Mouse (Mus musculus) left cerebral cortex, adult 18-20 months (tissue): Measurements from ENCODE around the gene Ankrd10. TPM values are rescaled to one million over a fixed set of nuclear protein-coding genes. Genes with fewer than 3 reads are reported as not detected.
"Not testable (repeated sequence)": the region's sequence is repeated elsewhere in the genome, so short reads cannot be mapped to it uniquely, and the experiment has no call there.

Experiments used
- DNase-seq, 2 experiments: peaks; one replicate each; pipeline ENCODE4 v3.0.0; 2021 to 2022; ENCODE audit warnings: low spot score in 2 of 2, mixed read lengths in 1 of 2
- total RNA-seq, 2 experiments: library from RNA; stranded (reverse); gene quantifications; 2 replicates each; pipeline ENCODE4 v1.2.3; 2021

The Ankrd10 gene
- total RNA-seq, 2 experiments from 2014 or later = 50.1 to 52.4 TPM

- DNase-seq = no peak
Measured at GRCm38 (mm10) chr8:11614126-11614835, 21.3 kb downstream of the Ankrd10 start.

- DNase-seq = no peak
Measured at GRCm38 (mm10) chr8:11608848-11609247, 26.7 kb downstream of the Ankrd10 start.

GRCm38 (mm10) chr8:11602006-11602680 lies 33.4 kb downstream of the Ankrd10 start:
- peak; percentile 40 to 65 for DNase-seq

- DNase-seq = no peak
Measured at GRCm38 (mm10) chr8:11600301-11600951, 35.1 kb downstream of the Ankrd10 start.

- no peak for DNase-seq
Measured at GRCm38 (mm10) chr8:11593222-11593884, 42.2 kb downstream of the Ankrd10 start.

GRCm38 (mm10) chr8:11592296-11592695 lies 43.3 kb downstream of the Ankrd10 start:
- DNase-seq = no peak

GRCm38 (mm10) chr8:11591837-11592236 lies 43.7 kb downstream of the Ankrd10 start:
- no peak for DNase-seq

- no peak for DNase-seq
Measured at GRCm38 (mm10) chr8:11586374-11586745, 49.2 kb downstream of the Ankrd10 start.

GRCm38 (mm10) chr8:11585513-11586373 lies 49.8 kb downstream of the Ankrd10 start:
- DNase-seq = no peak

GRCm38 (mm10) chr8:11575604-11576384 lies 59.8 kb downstream of the Ankrd10 start:
- DNase-seq = no peak

- no peak for DNase-seq
Measured at GRCm38 (mm10) chr8:11574911-11575603, 60.5 kb downstream of the Ankrd10 start.

GRCm38 (mm10) chr8:11572428-11572827 lies 63.1 kb downstream of the Ankrd10 start:
- no peak for DNase-seq

- no peak for DNase-seq
Measured at GRCm38 (mm10) chr8:11571950-11572349, 63.6 kb downstream of the Ankrd10 start.

- no peak for DNase-seq
Measured at GRCm38 (mm10) chr8:11570742-11571141, 64.8 kb downstream of the Ankrd10 start.

GRCm38 (mm10) chr8:11569260-11570097 lies 66.1 kb downstream of the Ankrd10 start:
- DNase-seq = no peak

GRCm38 (mm10) chr8:11568193-11568592 lies 67.4 kb downstream of the Ankrd10 start:
- not testable (repeated sequence) for DNase-seq

- DNase-seq = no peak
Measured at GRCm38 (mm10) chr8:11564721-11565120, 70.8 kb downstream of the Ankrd10 start.

GRCm38 (mm10) chr8:11564236-11564635 lies 71.3 kb downstream of the Ankrd10 start:
- DNase-seq = no peak
